Mouse (Mus musculus): Measurements from ENCODE around the gene Mtmr14. TPM values are rescaled to one million over a fixed set of nuclear protein-coding genes. Genes with fewer than 3 reads are reported as not detected.

Gene Mtmr14
- polyA plus RNA-seq (2015; fragmentation: Nextera tagmentation; extraction: Ambion mirVana), result 32.3 and 35.6 TPM in 2 replicates

GRCm38 (mm10) chr6:113237542-113238270, at the start of gene Mtmr14:
Mtmr14 (plus strand) TSS chr6:113237843.
- H3K36me3 ChIP-seq, result peaks cover 13% of the 10 kb centered on the region
- peak; percentile 98 for ATAC-seq (ENCODE audit: insufficient number of reproducible peaks, low FRiP score, low TSS enrichment, low read depth)
- H3K27me3 ChIP-seq, result no peaks in the 10 kb centered on the region
- H3K9me3 ChIP-seq (replicated peaks), result no peaks in the 10 kb centered on the region
- H3K9ac ChIP-seq, result peak within 1 kb of the TSS; percentile 85
- H3K4me3 ChIP-seq (replicated peaks), result peak within 1 kb of the TSS; percentile 98
- WGBS, result under 1% methylated on average over 54 of the region's 55 CpGs
- H3K4me2 ChIP-seq (replicated peaks), result peak within 1 kb of the TSS; percentile 81
- peaks cover 12% of the 10 kb centered on the region for H3K4me1 ChIP-seq
- peak within 1 kb of the TSS; percentile 75 for H3K27ac ChIP-seq (replicated peaks)

GRCm38 (mm10) chr6:113193765-113194460, 43.7 kb upstream of the Mtmr14 start:
- Histone ChIP-seq H3K36me3 (no peaks in the 10 kb centered on the region), H3K27ac (replicated peaks) (no peak overlapping the region), H3K4me3 (replicated peaks) (peak overlapping the region; percentile 49), H3K9ac (no peak overlapping the region), H3K4me2 (replicated peaks) (peak overlapping the region; percentile 84), H3K4me1 (peaks cover 13% of the 10 kb centered on the region), H3K9me3 (replicated peaks) (no peaks in the 10 kb centered on the region), H3K27me3 (peaks cover 37% of the 10 kb centered on the region)
- ATAC-seq (ENCODE audit: insufficient number of reproducible peaks, low FRiP score, low TSS enrichment, low read depth), result no peak
- WGBS, result 4% methylated on average over 46 of the region's 46 CpGs

- Histone ChIP-seq H3K9ac (no peak overlapping the region), H3K4me3 (replicated peaks) (peak overlapping the region; percentile 49), H3K9me3 (replicated peaks) (no peaks in the 10 kb centered on the region), H3K36me3 (no peaks in the 10 kb centered on the region), H3K27ac (replicated peaks) (no peak overlapping the region), H3K27me3 (peaks cover 37% of the 10 kb centered on the region), H3K4me1 (peaks cover 13% of the 10 kb centered on the region), H3K4me2 (replicated peaks) (peak overlapping the region; percentile 84)
- 6% methylated on average over 5 of the region's 5 CpGs for WGBS
- no peak for ATAC-seq (ENCODE audit: insufficient number of reproducible peaks, low FRiP score, low TSS enrichment, low read depth)
Observed at GRCm38 (mm10) chr6:113194517-113194840, 43.2 kb upstream of the Mtmr14 start.

GRCm38 (mm10) chr6:113194841-113195595, 42.6 kb upstream of the Mtmr14 start, which contains the start of gene Lhfpl4:
Lhfpl4 (minus strand) TSS chr6:113195384.
- peak within 1 kb of the TSS; percentile 84 for H3K4me2 ChIP-seq (replicated peaks)
- H3K9ac ChIP-seq, result no peak within 1 kb of the TSS
- H3K4me3 ChIP-seq (replicated peaks), result peak within 1 kb of the TSS; percentile 49
- H3K4me1 ChIP-seq, result peaks cover 13% of the 10 kb centered on the region
- peaks cover 37% of the 10 kb centered on the region for H3K27me3 ChIP-seq
- no peak; the same call in 1 of the 2 replicates for ATAC-seq (ENCODE audit: insufficient number of reproducible peaks, low FRiP score, low TSS enrichment, low read depth)
- no peaks in the 10 kb centered on the region for H3K9me3 ChIP-seq (replicated peaks)
- WGBS, result 1% methylated on average over 61 of the region's 66 CpGs
- no peak within 1 kb of the TSS for H3K27ac ChIP-seq (replicated peaks)
- no peaks in the 10 kb centered on the region for H3K36me3 ChIP-seq

GRCm38 (mm10) chr6:113195596-113195992, 42.0 kb upstream of the Mtmr14 start:
- peaks cover 13% of the 10 kb centered on the region for H3K4me1 ChIP-seq
- ATAC-seq (ENCODE audit: insufficient number of reproducible peaks, low FRiP score, low TSS enrichment, low read depth), result no peak
- peak overlapping the region; percentile 84 for H3K4me2 ChIP-seq (replicated peaks)
- H3K27ac ChIP-seq (replicated peaks), result no peak overlapping the region
- no peaks in the 10 kb centered on the region for H3K9me3 ChIP-seq (replicated peaks)
- peaks cover 37% of the 10 kb centered on the region for H3K27me3 ChIP-seq
- peak overlapping the region; percentile 49 for H3K4me3 ChIP-seq (replicated peaks)
- 17% methylated on average over 9 of the region's 9 CpGs for WGBS
- no peak overlapping the region for H3K9ac ChIP-seq
- no peaks in the 10 kb centered on the region for H3K36me3 ChIP-seq

- ATAC-seq (ENCODE audit: insufficient number of reproducible peaks, low FRiP score, low TSS enrichment, low read depth), result no peak
- no peak overlapping the region for H3K9ac ChIP-seq
- WGBS, result 69% methylated on average over 2 of the region's 2 CpGs
Observed at GRCm38 (mm10) chr6:113216280-113216679, 21.4 kb upstream of the Mtmr14 start.

GRCm38 (mm10) chr6:113225798-113226197, 11.8 kb upstream of the Mtmr14 start:
- no peaks in the 10 kb centered on the region for H3K36me3 ChIP-seq
- no peak for ATAC-seq (ENCODE audit: insufficient number of reproducible peaks, low FRiP score, low TSS enrichment, low read depth)
- H3K4me3 ChIP-seq (replicated peaks), result no peak overlapping the region
- no peaks in the 10 kb centered on the region for H3K27me3 ChIP-seq
- H3K4me2 ChIP-seq (replicated peaks), result no peak overlapping the region
- no peak overlapping the region for H3K9ac ChIP-seq
- WGBS, result 72% methylated on average over 4 of the region's 4 CpGs
- H3K4me1 ChIP-seq, result no peaks in the 10 kb centered on the region
- no peak overlapping the region for H3K27ac ChIP-seq (replicated peaks)
- no peaks in the 10 kb centered on the region for H3K9me3 ChIP-seq (replicated peaks)

More at GRCm38 (mm10) chr6:113216280-113216679, 21.4 kb upstream of the Mtmr14 start:
- Histone ChIP-seq H3K36me3 (no peaks in the 10 kb centered on the region), H3K27me3 (no peaks in the 10 kb centered on the region), H3K9me3 (replicated peaks) (no peaks in the 10 kb centered on the region), H3K4me3 (replicated peaks) (no peak overlapping the region), H3K4me1 (no peaks in the 10 kb centered on the region), H3K27ac (replicated peaks) (no peak overlapping the region), H3K4me2 (replicated peaks) (no peak overlapping the region)

- Histone ChIP-seq H3K4me3 (replicated peaks) (no peak overlapping the region), H3K9ac (no peak overlapping the region), H3K27me3 (no peaks in the 10 kb centered on the region), H3K9me3 (replicated peaks) (no peaks in the 10 kb centered on the region), H3K4me1 (no peaks in the 10 kb centered on the region), H3K4me2 (replicated peaks) (no peak overlapping the region), H3K36me3 (no peaks in the 10 kb centered on the region), H3K27ac (replicated peaks) (no peak overlapping the region)
- ATAC-seq (ENCODE audit: insufficient number of reproducible peaks, low FRiP score, low TSS enrichment, low read depth), result no peak
Observed at GRCm38 (mm10) chr6:113226705-113227104, 10.9 kb upstream of the Mtmr14 start.

GRCm38 (mm10) chr6:113235141-113235540, 2.5 kb upstream of the Mtmr14 start:
- Histone ChIP-seq H3K4me1 (peaks cover 12% of the 10 kb centered on the region), H3K27me3 (no peaks in the 10 kb centered on the region), H3K4me3 (replicated peaks) (no peak overlapping the region), H3K9ac (no peak overlapping the region), H3K9me3 (replicated peaks) (no peaks in the 10 kb centered on the region), H3K36me3 (peaks cover under 1% of the 10 kb centered on the region; the same call in 1 of the 2 replicates), H3K4me2 (replicated peaks) (no peak overlapping the region), H3K27ac (replicated peaks) (no peak overlapping the region)
- no peak for ATAC-seq (ENCODE audit: insufficient number of reproducible peaks, low FRiP score, low TSS enrichment, low read depth)
- 62% methylated on average over 5 of the region's 5 CpGs for WGBS

GRCm38 (mm10) chr6:113238442-113238841, 799 bp downstream of the Mtmr14 start:
- peak overlapping the region; percentile 85; the same call in 1 of the 2 replicates for H3K9ac ChIP-seq
- no peak for ATAC-seq (ENCODE audit: insufficient number of reproducible peaks, low FRiP score, low TSS enrichment, low read depth)

GRCm38 (mm10) chr6:113242753-113243152, 5.1 kb downstream of the Mtmr14 start:
- Histone ChIP-seq H3K36me3 (peaks cover 20% of the 10 kb centered on the region), H3K4me2 (replicated peaks) (no peak overlapping the region), H3K27ac (replicated peaks) (no peak overlapping the region), H3K9ac (no peak overlapping the region), H3K9me3 (replicated peaks) (no peaks in the 10 kb centered on the region), H3K4me3 (replicated peaks) (no peak overlapping the region), H3K27me3 (no peaks in the 10 kb centered on the region), H3K4me1 (peaks cover 12% of the 10 kb centered on the region)
- no peak for ATAC-seq (ENCODE audit: insufficient number of reproducible peaks, low FRiP score, low TSS enrichment, low read depth)
- 89% methylated on average over 1 of the region's 1 CpGs for WGBS

More at GRCm38 (mm10) chr6:113238442-113238841, 799 bp downstream of the Mtmr14 start:
- peaks cover 12% of the 10 kb centered on the region for H3K4me1 ChIP-seq
- no peak overlapping the region for H3K27ac ChIP-seq (replicated peaks)
- no peaks in the 10 kb centered on the region for H3K9me3 ChIP-seq (replicated peaks)
- peaks cover 18% of the 10 kb centered on the region for H3K36me3 ChIP-seq
- 36% methylated on average over 6 of the region's 6 CpGs for WGBS
- H3K4me3 ChIP-seq (replicated peaks), result peak overlapping the region; percentile 98
- H3K27me3 ChIP-seq, result no peaks in the 10 kb centered on the region
- H3K4me2 ChIP-seq (replicated peaks), result peak overlapping the region; percentile 81

All from embryonic facial prominence, embryonic 15.5 days (tissue).